Mouse (Mus musculus): Measurements from ENCODE around the gene Aqp3.

DNA sequence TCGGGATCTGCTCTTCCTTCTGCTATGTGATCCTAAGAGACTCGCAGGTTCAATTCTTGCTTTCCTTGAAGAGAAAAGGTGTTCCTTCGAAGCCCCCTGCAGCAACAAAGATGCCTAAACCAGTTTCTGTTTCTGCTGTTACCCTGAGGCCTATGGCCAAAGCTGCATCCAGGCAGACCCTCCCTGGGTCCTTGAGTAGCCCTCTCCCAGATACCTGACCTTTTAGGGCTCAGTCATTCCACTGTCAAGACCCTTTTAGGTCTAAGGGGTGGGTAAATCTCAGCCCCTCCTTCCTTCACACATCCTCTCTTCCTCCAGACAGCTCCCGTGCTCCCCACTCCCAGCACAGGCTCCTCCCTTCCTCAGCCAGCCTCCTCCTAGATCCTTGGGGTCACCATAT lies 8.8 kb downstream of the Aqp3 start:
- no peak for TF ChIP-seq HCFC1 (IDR thresholded peaks at IDR 0.05; ENCODE audit: borderline replicate concordance, insufficient read depth, low read length)
- no peak for TF ChIP-seq ZC3H11A (IDR thresholded peaks at IDR 0.05; ENCODE audit: borderline replicate concordance, low read depth, low read length)
- no peak for TF ChIP-seq ZNF384 (IDR thresholded peaks at IDR 0.05; ENCODE audit: low read depth, low read length)
